Mouse (Mus musculus): Measurements from ENCODE around the gene Caln1. TPM values are rescaled to one million over a fixed set of nuclear protein-coding genes. Genes with fewer than 3 reads are reported as not detected.

Caln1 gene
- total and polyA plus RNA-seq, 3 experiments: not detected

GRCm38 (mm10) chr5:130491471-130491870 is 122.2 kb downstream of the Caln1 start:
- no peaks in the 10 kb centered on the region for H3K9me3 ChIP-seq (replicated peaks; ENCODE audit: insufficient read depth, low read length)
- DNase-seq (ENCODE audit: low read depth, low spot score): no peak
- H3K27me3 ChIP-seq (ENCODE audit: control insufficient read depth in 1 of 2, insufficient read depth in 2 of 2, low read length in 2 of 2): no peaks in the 10 kb centered on the region
- H3K4me1 ChIP-seq (ENCODE audit: control insufficient read depth in 1 of 2, insufficient read depth in 2 of 2, low read length in 2 of 2): no peaks in the 10 kb centered on the region
- no peak overlapping the region for H3K27ac ChIP-seq (ENCODE audit: control insufficient read depth, low read depth, low read length)
- H3K79me2 ChIP-seq (ENCODE audit: control insufficient read depth, insufficient read depth, low read length, poor library complexity): no peaks in the 10 kb centered on the region
- no peak overlapping the region for H3K4me3 ChIP-seq (ENCODE audit: control insufficient read depth in 1 of 2, insufficient read depth in 1 of 2, low read depth in 2 of 2, low read length in 2 of 2)
- TF ChIP-seq NRF1 (IDR thresholded peaks at IDR 0.05; ENCODE audit: insufficient read depth, low read depth, low read length, poor library complexity, severe bottlenecking): no peak
- no peak for TF ChIP-seq GATA1 (IDR thresholded peaks at IDR 0.05; ENCODE audit: low read depth, low read length)
- TF ChIP-seq USF2 (IDR thresholded peaks at IDR 0.05; ENCODE audit: borderline replicate concordance in 1 of 2, insufficient read depth in 1 of 2, low read depth in 1 of 2, low read length in 2 of 2): no peak
- no peak for TF ChIP-seq E2F4 (IDR thresholded peaks at IDR 0.05; ENCODE audit: borderline replicate concordance, low read depth, low read length)
- TF ChIP-seq BHLHE40 (IDR thresholded peaks at IDR 0.05; ENCODE audit: borderline replicate concordance, low read depth, low read length): no peak
- no peak for TF ChIP-seq POLR2AphosphoS2 (IDR thresholded peaks at IDR 0.05; ENCODE audit: low read length)
- no peak for TF ChIP-seq USF1 (IDR thresholded peaks at IDR 0.05; ENCODE audit: low read depth, low read length)
- no peak for TF ChIP-seq MAFK (IDR thresholded peaks at IDR 0.05; ENCODE audit: borderline replicate concordance, low read depth, low read length)
- no peak for TF ChIP-seq SMC3 (IDR thresholded peaks at IDR 0.05; ENCODE audit: low read depth, low read length)
- no peak for TF ChIP-seq ZKSCAN1 (IDR thresholded peaks at IDR 0.05; ENCODE audit: low read depth, low read length)
- TF ChIP-seq GABPA (IDR thresholded peaks at IDR 0.05; ENCODE audit: low read depth, low read length): no peak
- TF ChIP-seq TAL1 (IDR thresholded peaks at IDR 0.05; ENCODE audit: low read length): no peak
- no peak for TF ChIP-seq SIN3A (IDR thresholded peaks at IDR 0.05; ENCODE audit: low read length)
- no peak for TF ChIP-seq TCF12 (IDR thresholded peaks at IDR 0.05; ENCODE audit: low read depth, low read length)
- TF ChIP-seq JUND (IDR thresholded peaks at IDR 0.05; ENCODE audit: low read depth, low read length): no peak
- no peak for TF ChIP-seq CTCF (IDR thresholded peaks at IDR 0.05 in 2 of 3, conservative IDR thresholded peaks at IDR 0.05 in 1 of 3; ENCODE audit: control insufficient read depth in 1 of 3, insufficient read depth in 1 of 3, low read depth in 2 of 3, low read length in 3 of 3, poor library complexity in 1 of 3, severe bottlenecking in 1 of 3)
- H3K36me3 ChIP-seq (ENCODE audit: control insufficient read depth in 1 of 2, insufficient read depth in 2 of 2, low read length in 2 of 2): no peaks in the 10 kb centered on the region
- H3K9ac ChIP-seq (ENCODE audit: control insufficient read depth, low read depth, low read length, poor library complexity, severe bottlenecking): no peak overlapping the region

- TF ChIP-seq MAZ (IDR thresholded peaks at IDR 0.05; ENCODE audit: low read depth, low read length) (no peak), MEF2A (IDR thresholded peaks at IDR 0.05; ENCODE audit: extremely low read depth, insufficient replicate concordance, low read depth, low read length, poor library complexity, severe bottlenecking) (no peak), ZMIZ1 (IDR thresholded peaks at IDR 0.05; ENCODE audit: low read depth, low read length) (no peak), RCOR1 (IDR thresholded peaks at IDR 0.05; ENCODE audit: low read depth, low read length) (no peak), UBTF (IDR thresholded peaks at IDR 0.05; ENCODE audit: borderline replicate concordance, insufficient read depth, low read depth, low read length) (no peak), CHD1 (IDR thresholded peaks at IDR 0.05; ENCODE audit: low read depth, low read length) (no peak), GABPA (IDR thresholded peaks at IDR 0.05; ENCODE audit: low read depth, low read length) (no peak), MAX (IDR thresholded peaks at IDR 0.05; ENCODE audit: low read length) (no peak), POLR2A (IDR thresholded peaks at IDR 0.05; ENCODE audit: control insufficient read depth in 1 of 2, insufficient read depth in 1 of 2, low read depth in 1 of 2, low read length in 2 of 2, poor library complexity in 1 of 2) (no peak), EP300 (IDR thresholded peaks at IDR 0.05; ENCODE audit: low read depth in 1 of 2, low read length in 2 of 2) (no peak), ZKSCAN1 (IDR thresholded peaks at IDR 0.05; ENCODE audit: low read depth, low read length) (no peak), KAT2A (conservative IDR thresholded peaks at IDR 0.05; ENCODE audit: low read depth, low read length) (no peak), TAL1 (IDR thresholded peaks at IDR 0.05; ENCODE audit: low read length) (no peak)
- H3K9me3 ChIP-seq (replicated peaks; ENCODE audit: insufficient read depth, low read length): no peaks in the 10 kb centered on the region
- no peaks in the 10 kb centered on the region for H3K36me3 ChIP-seq (ENCODE audit: control insufficient read depth in 1 of 2, insufficient read depth in 2 of 2, low read length in 2 of 2)
- no peaks in the 10 kb centered on the region for H3K79me2 ChIP-seq (ENCODE audit: control insufficient read depth, insufficient read depth, low read length, poor library complexity)
- H3K4me1 ChIP-seq (ENCODE audit: control insufficient read depth in 1 of 2, insufficient read depth in 2 of 2, low read length in 2 of 2): no peaks in the 10 kb centered on the region
- H3K9ac ChIP-seq (ENCODE audit: control insufficient read depth, low read depth, low read length, poor library complexity, severe bottlenecking): no peak overlapping the region
- H3K27me3 ChIP-seq (ENCODE audit: control insufficient read depth in 1 of 2, insufficient read depth in 2 of 2, low read length in 2 of 2): no peaks in the 10 kb centered on the region
- no peak overlapping the region for H3K27ac ChIP-seq (ENCODE audit: control insufficient read depth, low read depth, low read length)
- DNase-seq (ENCODE audit: low read depth, low spot score): no peak
- H3K4me3 ChIP-seq (ENCODE audit: control insufficient read depth in 1 of 2, insufficient read depth in 1 of 2, low read depth in 2 of 2, low read length in 2 of 2): no peak overlapping the region
These were observed 123.0 kb downstream of the Caln1 start for GRCm38 (mm10) chr5:130492305-130492704.
